In genomic region chr8:90869920-90870777, GRCm38 (mm10) we compare ENCODE assay signal across 8 mouse cellular contexts. TPM values are rescaled to one million over a fixed set of nuclear protein-coding genes. Genes with fewer than 3 reads are reported as not detected.
DNase-seq lines count a peak whose midpoint lies in the region; ATAC-seq and TF ChIP-seq lines count a peak whose summit lies in the region.

No protein-coding gene starts in this region.

- no peak overlapping the region for H3K9ac ChIP-seq in heart, embryonic 11.5 days (ENCODE audit: low read depth, low read length)
- peak overlapping the region; percentile 23; the same call in 1 of the 2 replicates for H3K9ac ChIP-seq in kidney, embryonic 16.5 days (replicated peaks; ENCODE audit: low read length)
- no peak overlapping the region for H3K9ac ChIP-seq in liver, embryonic 15.5 days

- TF ChIP-seq CTCF in cortical plate, adult 2 months (IDR thresholded peaks at IDR 0.05; ENCODE audit: extremely low read depth, insufficient read depth, low read length), result no peak

- 0 out of 2 replicates have a peak, but pooled peaks cover 2% of the 10 kb centered on the region for H3K36me3 ChIP-seq in heart, embryonic 11.5 days (ENCODE audit: control insufficient read depth, insufficient read depth, low read length)
- H3K36me3 ChIP-seq in kidney, embryonic 16.5 days (ENCODE audit: insufficient read depth, low read length), result no peaks in the 10 kb centered on the region
- H3K36me3 ChIP-seq in liver, embryonic 15.5 days (replicated peaks), result no peaks in the 10 kb centered on the region

- H3K4me1 ChIP-seq in cortical plate, adult 2 months (ENCODE audit: control insufficient read depth, insufficient read depth, low read length), result peaks cover 17% of the 10 kb centered on the region
- peaks cover 13% of the 10 kb centered on the region for H3K4me1 ChIP-seq in heart, embryonic 11.5 days (ENCODE audit: control insufficient read depth, insufficient read depth, low read length)
- H3K4me1 ChIP-seq in kidney, embryonic 16.5 days (ENCODE audit: insufficient read depth, low read length), result peaks cover 28% of the 10 kb centered on the region
- peaks cover 18% of the 10 kb centered on the region for H3K4me1 ChIP-seq in liver, embryonic 15.5 days (replicated peaks)

- H3K4me2 ChIP-seq in heart, embryonic 11.5 days, result peak overlapping the region; percentile 33
- peak overlapping the region; percentile 24 for H3K4me2 ChIP-seq in kidney, embryonic 16.5 days (replicated peaks; ENCODE audit: low read depth, low read length)
- peak overlapping the region; percentile 27 for H3K4me2 ChIP-seq in liver, embryonic 15.5 days

- WGBS in heart, embryonic 11.5 days (ENCODE audit: insufficient replicate concordance), result 12% methylated on average over 22 of the region's 22 CpGs
- 16% methylated on average over 22 of the region's 22 CpGs for WGBS in kidney, embryonic 16.5 days
- 15% methylated on average over 22 of the region's 22 CpGs for WGBS in liver, embryonic 15.5 days (ENCODE audit: insufficient replicate concordance)

- no peak for ATAC-seq in heart, embryonic 11.5 days (replicated peaks; ENCODE audit: insufficient number of reproducible peaks, low FRiP score, low TSS enrichment)
- ATAC-seq in kidney, embryonic 16.5 days (ENCODE audit: low FRiP score, low TSS enrichment), result peak; percentile 17; the same call in 1 of the 2 replicates
- no peak for ATAC-seq in liver, embryonic 15.5 days (ENCODE audit: insufficient read depth)

- H3K4me3 ChIP-seq in cortical plate, adult 2 months (ENCODE audit: insufficient read depth, low read length), result no peak overlapping the region
- no peak overlapping the region for H3K4me3 ChIP-seq in heart, embryonic 11.5 days (ENCODE audit: low read depth, low read length)
- 0 out of 2 replicates have a peak overlapping the region, but pooled peaks have one; percentile 6 for H3K4me3 ChIP-seq in kidney, embryonic 16.5 days (ENCODE audit: low read length)
- H3K4me3 ChIP-seq in liver, embryonic 15.5 days (replicated peaks), result no peak overlapping the region

- peak overlapping the region; percentile 95 for H3K27ac ChIP-seq in cortical plate, adult 2 months (ENCODE audit: insufficient read depth, low read length)
- no peak overlapping the region for H3K27ac ChIP-seq in heart, embryonic 11.5 days (ENCODE audit: low read depth, low read length)
- H3K27ac ChIP-seq in kidney, embryonic 16.5 days (ENCODE audit: low read length), result peak overlapping the region; percentile 81; the same call in 1 of the 2 replicates
- H3K27ac ChIP-seq in liver, embryonic 15.5 days (replicated peaks), result no peak overlapping the region

- H3K27me3 ChIP-seq in heart, embryonic 11.5 days (ENCODE audit: control insufficient read depth, insufficient read depth, low read length), result 0 out of 2 replicates have a peak, but pooled peaks cover 3% of the 10 kb centered on the region
- no peaks in the 10 kb centered on the region for H3K27me3 ChIP-seq in kidney, embryonic 16.5 days (ENCODE audit: insufficient read depth, low read length)
- peaks cover 8% of the 10 kb centered on the region; the same call in 1 of the 2 replicates for H3K27me3 ChIP-seq in liver, embryonic 15.5 days

- H3K9me3 ChIP-seq in heart, embryonic 11.5 days (replicated peaks; ENCODE audit: control insufficient read depth, low read length), result no peaks in the 10 kb centered on the region
- H3K9me3 ChIP-seq in kidney, embryonic 16.5 days (ENCODE audit: low read length), result no peaks in the 10 kb centered on the region
- H3K9me3 ChIP-seq in liver, embryonic 15.5 days (replicated peaks), result no peaks in the 10 kb centered on the region

- no peak for TF ChIP-seq POLR2A in cortical plate, adult 2 months (IDR thresholded peaks at IDR 0.05; ENCODE audit: extremely low read depth, insufficient read depth, low read length)

- peak; percentile 42 for DNase-seq in cerebellum, adult 11-12 months
- no peak for DNase-seq in cerebellum, adult 11 months
- DNase-seq in right cerebral cortex, postnatal 10 days (ENCODE audit: low spot score in 2 of 2), result peak; percentile 78 to 86
- DNase-seq in natural killer cell, adult 2 months (ENCODE audit: low spot score in 2 of 2), result no peak

RNA-seq across cellular contexts. Expression of gene Chd9, which starts 42.0 kb away (rescaled TPM):
- 291 and 305 TPM in 2 replicates for polyA plus RNA-seq in cortical plate, adult 2 months (2012; rRNA removed)
- 44.7 and 46.7 TPM in 2 replicates for polyA plus RNA-seq in heart, embryonic 11.5 days (2014; fragmentation: Nextera tagmentation; extraction: Ambion mirVana)
- 88.1 and 97.1 TPM in 2 replicates for polyA plus RNA-seq in kidney, embryonic 16.5 days (2015; fragmentation: Nextera tagmentation; extraction: Ambion mirVana)
- polyA plus RNA-seq in liver, embryonic 15.5 days (2015; fragmentation: Nextera tagmentation; extraction: Ambion mirVana), result 13.2 and 13.3 TPM in 2 replicates

RNA-seq across cellular contexts. Expression of gene Gm19935, which starts 53.0 kb away (rescaled TPM):
- 2.3 and 4.1 TPM in 2 replicates for polyA plus RNA-seq in cortical plate, adult 2 months (2012; rRNA removed)
- not detected in 2 replicates for polyA plus RNA-seq in heart, embryonic 11.5 days (2014; fragmentation: Nextera tagmentation; extraction: Ambion mirVana)
- not detected in 2 replicates for polyA plus RNA-seq in kidney, embryonic 16.5 days (2015; fragmentation: Nextera tagmentation; extraction: Ambion mirVana)
- polyA plus RNA-seq in liver, embryonic 15.5 days (2015; fragmentation: Nextera tagmentation; extraction: Ambion mirVana), result not detected in 2 replicates

Comparison
In these comparisons a context has a peak if more than half of its experiments do, and no peak if none do; other contexts are left out.
1. DNase-seq: peak in cerebellum, adult 11-12 months (single experiment) and right cerebral cortex, postnatal 10 days (2 of 2); none in cerebellum, adult 11 months (single experiment) and natural killer cell, adult 2 months (0 of 2).
2. H3K27ac ChIP-seq: peak in cortical plate, adult 2 months (single experiment) and kidney, embryonic 16.5 days (single experiment); none in heart, embryonic 11.5 days (single experiment) and liver, embryonic 15.5 days (single experiment).
3. Peak in every context shown above with its lines, with median percentiles within 50 percentile points of each other: H3K4me2 ChIP-seq.